Mouse (Mus musculus): ENCODE results near the gene Plgrkt. TPM values are rescaled to one million over a fixed set of nuclear protein-coding genes. Genes with fewer than 3 reads are reported as not detected.

Plgrkt gene
- polyA plus RNA-seq, 1 experiment from 2014 or later, result 92.6 TPM

DNA sequence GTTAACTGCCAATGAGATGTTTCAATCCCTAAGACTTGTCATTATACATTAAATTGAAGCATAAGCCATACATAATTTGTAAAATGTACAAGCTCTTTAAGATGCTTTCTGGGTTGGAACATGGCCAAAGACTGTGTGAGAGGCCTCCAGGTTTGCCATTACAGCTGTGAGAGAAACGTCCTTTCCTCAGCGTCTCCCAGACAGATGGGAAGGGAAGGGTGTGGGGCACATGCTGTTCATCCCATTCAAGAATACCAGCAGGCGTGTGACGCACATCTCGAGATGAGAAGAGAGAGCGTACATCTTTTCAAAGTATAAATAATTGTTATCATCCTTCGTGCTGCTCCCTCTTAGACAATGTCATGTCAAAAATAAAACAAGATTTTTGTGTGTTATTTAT lies 54.5 kb downstream of the Plgrkt start:
- no peak for ATAC-seq (ENCODE audit: insufficient number of reproducible peaks, insufficient read depth, low FRiP score, low TSS enrichment, low read depth)
- H3K27ac ChIP-seq, result no peak overlapping the region
- peaks cover 42% of the 10 kb centered on the region for H3K36me3 ChIP-seq
- H3K4me2 ChIP-seq, result no peak overlapping the region
- WGBS, result 66% methylated on average over 7 of the region's 7 CpGs
- no peak overlapping the region for H3K9ac ChIP-seq
- no peaks in the 10 kb centered on the region for H3K27me3 ChIP-seq
- peaks cover 13% of the 10 kb centered on the region for H3K9me3 ChIP-seq
- no peak overlapping the region for H3K4me3 ChIP-seq
- H3K4me1 ChIP-seq, result no peaks in the 10 kb centered on the region

GRCm38 (mm10) chr19:29311791-29312190 lies 55.4 kb downstream of the Plgrkt start:
- no peak overlapping the region for H3K4me2 ChIP-seq
- WGBS, result 89% methylated on average over 8 of the region's 8 CpGs
- no peak overlapping the region for H3K4me3 ChIP-seq
- H3K9ac ChIP-seq, result no peak overlapping the region
- no peaks in the 10 kb centered on the region for H3K27me3 ChIP-seq
- no peak for ATAC-seq (ENCODE audit: insufficient number of reproducible peaks, insufficient read depth, low FRiP score, low TSS enrichment, low read depth)
- no peaks in the 10 kb centered on the region for H3K4me1 ChIP-seq
- H3K9me3 ChIP-seq, result peaks cover 9% of the 10 kb centered on the region
- H3K27ac ChIP-seq, result no peak overlapping the region
- peaks cover 42% of the 10 kb centered on the region for H3K36me3 ChIP-seq

DNA sequence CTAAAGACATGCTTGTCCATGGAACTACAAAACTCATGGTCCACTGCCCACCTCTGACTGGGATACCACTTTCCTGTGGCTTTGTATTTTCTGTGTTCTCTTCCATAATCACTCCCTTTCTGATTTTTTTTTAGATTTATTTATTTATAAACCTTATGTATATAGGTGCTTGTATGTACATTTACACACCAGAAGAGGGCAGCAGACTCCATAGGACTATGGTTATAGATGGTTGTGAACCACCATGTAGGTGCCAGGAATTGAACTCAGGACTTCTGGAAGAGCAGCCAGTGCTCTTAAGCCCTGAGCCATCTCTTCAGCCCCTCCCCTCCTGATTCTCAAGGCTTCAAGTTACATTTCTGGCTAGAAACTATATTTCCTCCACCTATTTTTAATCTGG lies 58.4 kb downstream of the Plgrkt start:
- Histone ChIP-seq H3K4me3 (no peak overlapping the region), H3K27ac (no peak overlapping the region), H3K36me3 (peaks cover 50% of the 10 kb centered on the region), H3K4me1 (no peaks in the 10 kb centered on the region), H3K4me2 (no peak overlapping the region), H3K9ac (no peak overlapping the region), H3K9me3 (no peaks in the 10 kb centered on the region), H3K27me3 (no peaks in the 10 kb centered on the region)
- ATAC-seq (ENCODE audit: insufficient number of reproducible peaks, insufficient read depth, low FRiP score, low TSS enrichment, low read depth), result no peak

DNA sequence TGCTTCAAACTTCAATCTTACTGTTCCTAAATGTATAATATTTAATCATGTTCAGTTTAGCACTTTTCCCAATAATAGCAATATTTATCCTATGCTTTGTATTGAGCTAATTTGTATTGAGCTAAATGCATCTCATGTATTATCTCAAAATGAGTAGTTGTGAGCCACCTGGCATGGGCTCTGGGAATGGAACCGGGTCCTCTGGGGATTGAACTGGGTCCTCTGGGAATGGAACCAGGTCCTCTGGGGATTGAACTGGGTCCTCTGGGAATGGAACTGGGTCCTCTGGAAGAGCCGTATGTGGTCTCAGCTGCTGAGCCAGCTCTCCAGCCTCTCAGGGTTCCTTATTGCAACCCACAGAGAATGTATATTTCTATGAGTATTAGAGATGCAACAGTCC lies 65.1 kb downstream of the Plgrkt start:
- Histone ChIP-seq H3K36me3 (peaks cover 59% of the 10 kb centered on the region), H3K4me2 (no peak overlapping the region), H3K27ac (no peak overlapping the region), H3K4me1 (no peaks in the 10 kb centered on the region), H3K9me3 (no peaks in the 10 kb centered on the region), H3K4me3 (no peak overlapping the region), H3K27me3 (no peaks in the 10 kb centered on the region), H3K9ac (no peak overlapping the region)
- WGBS, result 84% methylated on average over 2 of the region's 2 CpGs
- no peak for ATAC-seq (ENCODE audit: insufficient number of reproducible peaks, insufficient read depth, low FRiP score, low TSS enrichment, low read depth)

DNA sequence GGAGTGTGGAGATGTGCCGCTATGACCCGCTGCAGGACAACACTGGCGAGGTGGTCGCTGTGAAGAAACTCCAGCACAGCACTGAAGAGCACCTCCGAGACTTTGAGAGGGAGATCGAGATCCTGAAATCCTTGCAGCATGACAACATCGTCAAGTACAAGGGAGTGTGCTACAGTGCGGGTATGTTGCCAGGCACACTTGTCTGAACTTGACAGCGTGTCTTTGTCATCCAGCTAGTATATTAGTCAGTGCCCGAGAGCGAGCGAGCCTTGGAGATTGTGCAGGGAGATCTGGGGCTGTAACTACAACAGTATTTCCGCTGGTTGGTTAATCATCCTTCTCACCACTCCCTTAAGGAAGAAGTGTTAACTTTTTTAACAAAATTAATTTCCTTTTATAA lies 66.3 kb downstream of the Plgrkt start:
- WGBS, result 90% methylated on average over 13 of the region's 13 CpGs
- no peaks in the 10 kb centered on the region for H3K9me3 ChIP-seq
- H3K27me3 ChIP-seq, result no peaks in the 10 kb centered on the region
- no peak overlapping the region for H3K4me3 ChIP-seq
- H3K27ac ChIP-seq, result no peak overlapping the region
- H3K36me3 ChIP-seq, result peaks cover 63% of the 10 kb centered on the region
- no peaks in the 10 kb centered on the region for H3K4me1 ChIP-seq
- ATAC-seq (ENCODE audit: insufficient number of reproducible peaks, insufficient read depth, low FRiP score, low TSS enrichment, low read depth), result no peak
- no peak overlapping the region for H3K4me2 ChIP-seq
- no peak overlapping the region for H3K9ac ChIP-seq

Other genes starting within 250 kb of the Plgrkt start
- gene Jak2, start 115.6 kb downstream of the Plgrkt start, polyA plus RNA-seq (2015; fragmentation: Nextera tagmentation; extraction: Ambion mirVana), result 11.0 and 13.3 TPM in 2 replicates
- gene Insl6, start 42.0 kb downstream of the Plgrkt start, polyA plus RNA-seq (2015; fragmentation: Nextera tagmentation; extraction: Ambion mirVana), result 6.6 and 7.9 TPM in 2 replicates
- not detected in 2 replicates for gene Rln1, start 32.7 kb downstream of the Plgrkt start, polyA plus RNA-seq (2015; fragmentation: Nextera tagmentation; extraction: Ambion mirVana)
- gene Cd274, start 65 bp upstream of the Plgrkt start, polyA plus RNA-seq (2015; fragmentation: Nextera tagmentation; extraction: Ambion mirVana), result 0.34 and 0.37 TPM in 2 replicates
- gene Pdcd1lg2, start 43.5 kb upstream of the Plgrkt start, polyA plus RNA-seq (2015; fragmentation: Nextera tagmentation; extraction: Ambion mirVana), result not detected in 2 replicates
- gene Ric1, start 154.9 kb upstream of the Plgrkt start, polyA plus RNA-seq (2015; fragmentation: Nextera tagmentation; extraction: Ambion mirVana), result 29.6 and 32.1 TPM in 2 replicates

All from embryonic facial prominence, embryonic 13.5 days (tissue).